Mouse (Mus musculus) hindbrain, embryonic 11.5 days (tissue): ENCODE measurements around the gene Tanc1. TPM values are rescaled to one million over a fixed set of nuclear protein-coding genes. Genes with fewer than 3 reads are reported as not detected.

ENCODE experiments used
- ATAC-seq: fragments of 200-750 bp; cut with Nextera tagmentation; 2 replicates; pipeline ENCODE4 v1.8.0; 2017; ENCODE audit warnings: mild to moderate bottlenecking, moderate TSS enrichment, moderate library complexity; ENCODE audit not compliant: low FRiP score
- DNase-seq: peaks from one replicate; pipeline ENCODE4 v3.0.0-alpha.2; 2015; ENCODE audit warnings: low spot score
- H3K27ac ChIP-seq: fragments of 300-500 bp; sonication (generic); 2 replicates; pipeline ENCODE4 v1.5.1; 2014; ENCODE audit warnings: mild to moderate bottlenecking, low read depth, low read length
- H3K27me3 ChIP-seq: fragments of 300-500 bp; sonication (generic); 2 replicates; pipeline ENCODE4 v1.6.1; 2014; ENCODE audit warnings: mild to moderate bottlenecking, low read length, moderate library complexity, mixed read lengths; ENCODE audit not compliant: control insufficient read depth, insufficient read depth
- H3K36me3 ChIP-seq: fragments of 300-500 bp; sonication (generic); 2 replicates; pipeline ENCODE4 v1.6.1; 2014; ENCODE audit warnings: mild to moderate bottlenecking, low read length, moderate library complexity, mixed read lengths; ENCODE audit not compliant: control insufficient read depth, insufficient read depth
- H3K4me1 ChIP-seq: fragments of 300-500 bp; sonication (generic); replicated peaks from 2 replicates; pipeline ENCODE4 v1.6.1; 2014; ENCODE audit warnings: low read length, mixed read lengths; ENCODE audit not compliant: control insufficient read depth, insufficient read depth
- H3K4me2 ChIP-seq: fragments of 300-500 bp; sonication (generic); replicated peaks from 2 replicates; pipeline ENCODE4 v1.6.1; 2014; ENCODE audit warnings: mild to moderate bottlenecking, low read depth, low read length
- H3K4me3 ChIP-seq: fragments of 300-500 bp; sonication (generic); 2 replicates; pipeline ENCODE4 v1.5.1; 2014; ENCODE audit warnings: low read depth, low read length
- H3K9ac ChIP-seq: fragments of 300-500 bp; sonication (generic); 2 replicates; pipeline ENCODE4 v1.6.1; 2014; ENCODE audit warnings: low read depth, low read length
- H3K9me3 ChIP-seq: fragments of 300-500 bp; sonication (generic); 2 replicates; pipeline ENCODE4 v1.6.1; 2016; ENCODE audit warnings: low read length; ENCODE audit not compliant: control insufficient read depth
- WGBS: fragments of 180-500 bp; shearing (Covaris S2); extraction: QIAGEN DNeasy Blood & Tissue Kit; methylation state at CpG from one replicate; pipeline ENCODE4 v1.1.7; 2014; 5-methylcytosine and 5-hydroxymethylcytosine counted together
- polyA plus RNA-seq: library from polyadenylated mRNA; unstranded; fragments of >200 nt; fragmentation: Nextera tagmentation; extraction: Ambion mirVana; gene quantifications from 2 replicates; pipeline ENCODE4 v1.2.1, GENCODE M21; 2014

The Tanc1 gene
- polyA plus RNA-seq, 1 experiment from 2014 or later: 11.2 TPM

DNA sequence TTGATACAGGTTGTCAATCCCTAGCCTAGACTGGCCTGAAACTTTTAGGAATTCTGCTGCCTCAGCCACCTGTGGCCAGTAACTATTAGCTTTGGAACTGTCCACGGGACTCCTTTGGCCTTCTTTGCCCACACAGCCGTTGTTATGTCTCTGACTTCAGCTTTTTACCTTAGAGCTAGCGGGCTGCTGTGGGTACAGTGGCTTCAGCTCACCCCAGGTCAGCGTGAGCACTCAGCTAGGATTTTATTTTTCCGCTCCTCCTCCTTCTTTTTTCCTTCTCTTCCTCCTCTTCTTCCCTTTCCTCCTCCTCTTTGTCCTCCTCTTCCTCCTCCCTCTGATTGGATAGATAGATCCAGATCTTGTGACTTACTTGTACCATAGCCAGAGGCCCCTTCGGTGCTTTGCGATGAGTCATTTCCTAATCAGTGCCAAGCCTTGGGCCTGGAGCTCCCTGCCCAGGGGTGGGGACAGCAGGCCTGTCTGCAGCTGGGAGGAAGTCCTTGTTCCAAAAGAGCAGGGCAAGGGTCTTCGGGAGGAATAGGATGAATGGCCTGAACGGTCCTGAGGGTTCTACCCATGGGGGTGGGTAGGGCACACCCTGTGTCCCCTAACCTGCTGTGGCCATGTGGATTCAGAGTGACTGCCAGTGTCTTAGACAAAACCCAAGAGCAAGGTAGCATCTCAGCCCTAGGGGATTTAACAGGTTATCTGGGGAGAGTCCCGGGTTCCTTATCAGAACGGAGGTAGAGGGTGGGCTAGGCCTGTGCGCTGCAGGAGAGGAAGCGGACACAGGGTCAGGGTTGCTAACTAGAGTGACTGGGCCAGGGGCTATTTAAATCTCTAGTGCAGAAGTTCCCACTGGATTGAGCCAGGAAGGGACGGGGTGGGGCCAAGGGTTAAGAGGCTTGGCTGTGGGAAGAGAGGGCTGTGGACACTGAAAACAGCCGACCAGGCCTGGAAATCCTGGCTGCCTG is 58.5 kb downstream of the Tanc1 start:
- Histone ChIP-seq H3K27me3 (no peaks in the 10 kb centered on the region), H3K36me3 (no peaks in the 10 kb centered on the region), H3K9me3 (no peaks in the 10 kb centered on the region), H3K4me1 (no peaks in the 10 kb centered on the region), H3K4me2 (no peak overlapping the region), H3K27ac (no peak overlapping the region), H3K9ac (no peak overlapping the region), H3K4me3 (no peak overlapping the region)
- WGBS: 71% methylated on average over 15 of the region's 15 CpGs
- ATAC-seq (no peak), DNase-seq (no peak)

GRCm38 (mm10) chr2:59671671-59672070 is 59.8 kb downstream of the Tanc1 start:
- H3K27me3 ChIP-seq: no peaks in the 10 kb centered on the region
- DNase-seq: no peak
- 54% methylated on average over 8 of the region's 8 CpGs for WGBS
- no peaks in the 10 kb centered on the region for H3K9me3 ChIP-seq
- no peak for ATAC-seq
- no peaks in the 10 kb centered on the region for H3K4me1 ChIP-seq
- no peaks in the 10 kb centered on the region for H3K36me3 ChIP-seq
- no peak overlapping the region for H3K4me2 ChIP-seq
- H3K9ac ChIP-seq: no peak overlapping the region
- H3K4me3 ChIP-seq: no peak overlapping the region
- no peak overlapping the region for H3K27ac ChIP-seq

GRCm38 (mm10) chr2:59672086-59672485 is 60.2 kb downstream of the Tanc1 start:
- Histone ChIP-seq H3K27me3 (no peaks in the 10 kb centered on the region), H3K4me1 (no peaks in the 10 kb centered on the region), H3K4me3 (no peak overlapping the region), H3K9me3 (no peaks in the 10 kb centered on the region), H3K9ac (no peak overlapping the region), H3K36me3 (no peaks in the 10 kb centered on the region), H3K4me2 (no peak overlapping the region), H3K27ac (no peak overlapping the region)
- no peak for DNase-seq
- WGBS: 28% methylated on average over 4 of the region's 4 CpGs
- ATAC-seq: no peak

- no peak overlapping the region for H3K27ac ChIP-seq
- H3K27me3 ChIP-seq: no peaks in the 10 kb centered on the region
- no peak for ATAC-seq
- no peaks in the 10 kb centered on the region for H3K4me1 ChIP-seq
- no peak for DNase-seq
- 68% methylated on average over 8 of the region's 8 CpGs for WGBS
- no peak overlapping the region for H3K4me3 ChIP-seq
- no peaks in the 10 kb centered on the region for H3K9me3 ChIP-seq
- H3K4me2 ChIP-seq: no peak overlapping the region
- no peak overlapping the region for H3K9ac ChIP-seq
- no peaks in the 10 kb centered on the region for H3K36me3 ChIP-seq
Observed at GRCm38 (mm10) chr2:59672686-59673085, 60.8 kb downstream of the Tanc1 start.

GRCm38 (mm10) chr2:59673351-59673750 is 61.5 kb downstream of the Tanc1 start:
- Histone ChIP-seq H3K36me3 (no peaks in the 10 kb centered on the region), H3K27me3 (no peaks in the 10 kb centered on the region), H3K27ac (no peak overlapping the region), H3K9ac (no peak overlapping the region), H3K4me2 (no peak overlapping the region), H3K9me3 (no peaks in the 10 kb centered on the region), H3K4me3 (no peak overlapping the region), H3K4me1 (no peaks in the 10 kb centered on the region)
- ATAC-seq (no peak), DNase-seq (no peak)
- 87% methylated on average over 6 of the region's 6 CpGs for WGBS

DNA sequence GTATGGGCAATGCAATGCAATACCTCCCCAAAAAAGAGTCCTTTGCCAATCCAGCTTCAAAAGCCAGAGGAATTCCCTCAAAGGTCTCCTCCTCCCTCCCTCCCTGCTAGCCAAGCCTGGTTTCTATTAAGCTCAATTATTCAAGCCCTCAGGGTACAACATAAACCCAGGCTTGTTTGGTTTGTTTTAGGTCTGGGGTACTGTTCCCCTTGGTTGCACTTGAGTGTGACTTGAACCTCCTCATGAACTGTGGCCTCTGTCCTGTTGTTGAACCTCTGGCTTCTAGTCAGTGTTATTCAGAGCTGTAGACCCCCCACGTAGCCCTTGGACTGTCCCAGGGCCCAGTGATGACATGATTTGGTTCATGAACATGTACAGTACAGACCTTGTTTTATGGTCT is 62.0 kb downstream of the Tanc1 start:
- no peak for DNase-seq
- no peak for ATAC-seq
- WGBS: 64% methylated on average over 1 of the region's 1 CpGs

GRCm38 (mm10) chr2:59675270-59675995 is 63.6 kb downstream of the Tanc1 start:
- H3K9me3 ChIP-seq: no peaks in the 10 kb centered on the region
- no peak overlapping the region for H3K4me3 ChIP-seq
- no peak for ATAC-seq
- H3K27me3 ChIP-seq: no peaks in the 10 kb centered on the region
- 41% methylated on average over 17 of the region's 17 CpGs for WGBS
- H3K36me3 ChIP-seq: no peaks in the 10 kb centered on the region
- H3K27ac ChIP-seq: no peak overlapping the region
- no peak for DNase-seq
- no peak overlapping the region for H3K4me2 ChIP-seq
- H3K4me1 ChIP-seq: no peaks in the 10 kb centered on the region
- H3K9ac ChIP-seq: no peak overlapping the region

More for the DNA sequence above, 62.0 kb downstream of the Tanc1 start:
- Histone ChIP-seq H3K36me3 (no peaks in the 10 kb centered on the region), H3K4me2 (no peak overlapping the region), H3K4me3 (no peak overlapping the region), H3K4me1 (no peaks in the 10 kb centered on the region), H3K27ac (no peak overlapping the region), H3K27me3 (no peaks in the 10 kb centered on the region), H3K9me3 (no peaks in the 10 kb centered on the region), H3K9ac (no peak overlapping the region)

GRCm38 (mm10) chr2:59676041-59676440 is 64.2 kb downstream of the Tanc1 start:
- H3K4me3 ChIP-seq: no peak overlapping the region
- WGBS: 83% methylated on average over 5 of the region's 6 CpGs
- no peak overlapping the region for H3K4me2 ChIP-seq
- DNase-seq (no peak), ATAC-seq (no peak)
- H3K27ac ChIP-seq: no peak overlapping the region
- no peaks in the 10 kb centered on the region for H3K27me3 ChIP-seq
- H3K9me3 ChIP-seq: no peaks in the 10 kb centered on the region
- no peak overlapping the region for H3K9ac ChIP-seq
- H3K4me1 ChIP-seq: no peaks in the 10 kb centered on the region
- H3K36me3 ChIP-seq: no peaks in the 10 kb centered on the region
